Mouse (Mus musculus) heart, adult 18-20 months (tissue): ENCODE data around the gene Enah. TPM values are rescaled to one million over a fixed set of nuclear protein-coding genes. Genes with fewer than 3 reads are reported as not detected.

ENCODE experiments used
- DNase-seq, 2 experiments: peaks; one replicate each; pipeline ENCODE4 v3.0.0; 2021 to 2022; ENCODE audit warnings: mixed read lengths in 1 of 2
- total RNA-seq, 2 experiments: library from RNA; stranded (reverse); gene quantifications; 2 replicates each; pipeline ENCODE4 v1.2.3; 2021

Enah gene
- total RNA-seq, 2 experiments from 2014 or later, result 113 to 117 TPM

GRCm38 (mm10) chr1:181877088-181877487, 142.7 kb downstream of the Enah start:
- no peak for DNase-seq

DNA sequence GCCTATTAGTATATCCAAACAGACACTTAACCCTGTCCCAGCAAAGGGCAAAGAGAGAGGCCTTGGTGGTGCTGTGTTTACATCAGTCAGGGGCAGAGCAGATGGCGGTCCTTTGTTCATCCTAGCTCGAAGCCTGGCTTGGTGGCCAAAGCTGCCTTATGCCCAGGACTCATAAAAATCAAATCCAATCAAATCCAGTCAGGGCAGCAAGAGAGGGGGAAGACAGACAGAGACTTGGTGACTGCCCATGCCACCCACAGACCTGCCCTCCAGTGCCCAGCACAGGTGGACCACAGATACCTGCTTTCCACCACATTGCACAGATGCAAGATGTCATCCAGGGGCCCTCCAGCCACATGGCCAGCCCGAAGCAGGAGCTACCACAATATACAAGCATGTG, 143.1 kb downstream of the Enah start:
- DNase-seq, result no peak

GRCm38 (mm10) chr1:181873086-181873920, 146.5 kb downstream of the Enah start:
- no peak for DNase-seq

GRCm38 (mm10) chr1:181872639-181873038, 147.2 kb downstream of the Enah start:
- DNase-seq, result no peak

GRCm38 (mm10) chr1:181866429-181867280, 153.1 kb downstream of the Enah start:
- DNase-seq, result no peak

DNA sequence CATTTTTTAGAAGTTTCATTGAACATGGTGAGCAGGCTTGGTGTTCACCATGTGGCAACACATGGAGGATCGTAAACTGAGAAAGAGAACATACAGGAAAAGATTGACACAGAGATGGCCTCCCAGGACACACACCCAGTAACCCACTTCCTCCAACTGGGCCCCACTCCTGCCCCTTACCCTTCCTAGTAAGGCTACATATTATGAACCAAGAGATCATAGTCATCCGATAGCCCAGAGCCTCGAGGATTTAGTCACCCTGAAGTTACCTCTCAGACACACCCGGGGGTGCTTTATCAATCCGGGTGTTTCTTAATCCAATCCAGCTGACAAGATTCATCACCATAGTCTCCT, 153.9 kb downstream of the Enah start:
- DNase-seq, result no peak

DNA sequence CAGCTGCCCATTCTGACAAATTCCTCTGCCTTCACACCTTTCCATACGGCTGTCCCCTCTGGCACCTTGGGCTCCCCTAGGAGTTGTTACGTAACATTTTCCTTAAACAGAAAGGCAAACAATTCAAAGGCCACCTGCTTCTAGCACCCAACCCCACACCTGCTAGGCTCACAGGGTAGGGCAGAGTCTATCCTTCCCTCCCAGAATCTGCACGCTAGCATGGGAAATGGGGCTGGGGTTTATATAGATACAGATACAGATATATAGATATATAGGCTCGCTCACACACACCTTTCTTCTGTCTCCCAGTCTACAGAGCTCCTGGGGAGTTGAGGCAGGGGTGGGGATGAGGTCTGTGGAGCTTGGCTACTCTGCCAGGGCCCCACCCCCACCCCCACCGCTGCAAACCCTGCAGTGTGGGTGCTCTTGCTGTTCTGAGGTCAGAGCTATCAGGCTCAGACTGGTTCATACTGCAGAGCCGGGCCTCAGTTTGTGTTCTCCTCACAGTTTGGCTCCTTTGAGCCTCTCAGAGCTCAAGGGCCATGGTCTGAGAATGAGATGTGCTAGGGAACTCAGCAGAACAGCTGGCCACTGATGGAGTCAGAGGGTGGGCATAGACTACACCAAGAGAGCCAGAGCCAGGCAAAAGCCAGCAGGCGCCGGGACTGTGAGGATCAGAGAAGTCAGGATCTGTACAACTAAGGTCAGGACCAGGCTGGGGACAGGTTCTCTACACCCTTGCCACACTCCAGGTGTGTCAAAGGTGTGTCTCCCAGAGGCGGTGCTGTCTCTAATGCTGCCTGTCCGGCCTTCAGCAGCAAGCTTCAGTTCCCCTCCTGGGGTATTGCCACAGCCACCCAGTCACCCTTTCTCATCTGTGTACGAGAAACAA, 154.6 kb downstream of the Enah start:
- DNase-seq, result no peak

GRCm38 (mm10) chr1:181863431-181863830, 156.4 kb downstream of the Enah start:
- DNase-seq, result no peak

GRCm38 (mm10) chr1:181862676-181863374, 157.0 kb downstream of the Enah start:
- DNase-seq, result no peak

DNA sequence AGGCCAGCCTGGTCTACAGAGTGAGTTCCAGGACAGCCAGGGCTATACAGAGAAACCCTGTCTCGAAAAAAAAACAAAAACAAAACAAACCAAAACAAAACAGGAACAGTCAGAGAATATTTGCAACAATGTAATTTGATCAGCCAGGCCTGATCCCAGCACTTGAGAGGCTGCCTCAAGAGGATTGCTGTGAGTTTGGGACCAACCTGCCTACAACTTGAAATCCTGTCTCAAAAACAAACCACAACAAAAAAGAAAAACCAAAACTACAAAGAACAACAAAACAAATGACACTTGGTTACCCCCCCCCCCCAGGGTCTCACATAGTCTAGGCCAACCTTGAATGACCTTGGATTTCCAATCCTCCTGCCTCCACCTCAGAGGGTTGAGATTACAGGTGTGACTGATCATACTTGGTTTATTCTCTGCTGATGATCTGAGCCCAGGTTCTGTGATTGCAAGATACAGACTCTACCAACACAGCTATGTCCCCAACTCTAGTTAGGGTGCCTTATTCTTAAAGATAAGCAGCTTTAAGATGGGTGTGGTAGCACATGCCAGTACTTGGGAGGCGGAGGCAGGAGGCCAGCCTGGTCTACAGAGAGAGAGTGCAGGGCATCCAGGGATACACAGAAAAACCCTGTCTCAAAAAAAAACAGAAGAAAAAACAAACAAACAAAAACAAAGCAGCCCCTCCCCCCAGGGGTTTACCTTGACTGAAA, 158.4 kb downstream of the Enah start:
- no peak for DNase-seq

DNA sequence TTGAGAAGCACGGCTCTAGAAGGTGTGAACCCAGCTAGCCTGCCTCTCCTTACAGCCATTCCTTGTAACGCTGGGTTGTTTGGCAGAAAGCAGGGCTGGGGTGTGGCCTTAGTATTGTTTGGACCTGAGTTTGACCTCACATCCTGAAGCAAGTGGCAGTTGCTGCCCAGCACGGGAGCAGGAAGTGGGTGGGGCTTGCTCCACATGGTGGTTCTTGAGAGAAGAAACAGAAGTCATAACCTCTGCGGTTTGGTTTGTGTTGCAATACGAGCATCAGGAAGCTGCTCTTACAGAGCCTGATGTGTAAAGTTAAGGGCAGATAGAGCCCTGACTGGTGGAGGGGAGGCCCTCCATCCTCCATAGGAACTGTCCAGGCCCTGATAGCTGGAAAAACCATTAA, 159.1 kb downstream of the Enah start:
- peak; percentile 81 to 95 for DNase-seq

- DNase-seq, result no peak
Observed at GRCm38 (mm10) chr1:181856329-181856728, 163.5 kb downstream of the Enah start.

GRCm38 (mm10) chr1:181854829-181855228, 165.0 kb downstream of the Enah start:
- DNase-seq, result no peak

DNA sequence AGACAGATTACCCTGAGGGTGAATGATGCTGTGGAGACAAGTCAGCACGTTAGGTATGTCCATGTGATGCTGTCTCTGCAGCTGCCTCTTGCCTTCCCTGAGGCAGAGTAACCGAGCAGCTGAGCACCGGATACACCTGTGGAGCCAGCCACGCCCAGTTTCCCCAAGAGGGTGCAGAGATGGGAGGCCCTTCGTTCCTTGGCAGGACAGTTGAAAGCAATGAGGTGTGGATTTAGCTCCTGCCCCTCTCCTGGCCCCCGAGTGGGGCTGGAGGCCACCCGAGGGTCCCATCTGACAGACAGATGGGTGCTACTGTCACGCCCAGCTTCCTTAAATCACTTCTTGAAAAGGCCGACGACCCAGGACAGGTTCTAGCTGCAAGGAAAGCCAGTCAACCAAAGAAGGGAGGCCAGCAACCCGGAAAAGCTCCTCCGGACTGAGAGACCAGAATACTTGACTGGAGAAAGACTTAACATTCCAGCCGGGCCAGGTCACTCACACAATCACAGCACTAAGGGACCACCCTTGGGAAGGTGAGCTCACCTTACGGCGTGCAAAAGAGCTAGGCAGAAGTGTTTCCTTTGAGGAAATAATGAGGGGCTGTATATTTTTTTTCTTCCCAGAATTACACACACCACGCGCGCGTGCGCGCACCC, 166.6 kb downstream of the Enah start:
- DNase-seq, result peak; percentile 46 to 78

- peak; percentile 46 to 76 for DNase-seq
Observed at GRCm38 (mm10) chr1:181852466-181852865, 167.3 kb downstream of the Enah start.

DNA sequence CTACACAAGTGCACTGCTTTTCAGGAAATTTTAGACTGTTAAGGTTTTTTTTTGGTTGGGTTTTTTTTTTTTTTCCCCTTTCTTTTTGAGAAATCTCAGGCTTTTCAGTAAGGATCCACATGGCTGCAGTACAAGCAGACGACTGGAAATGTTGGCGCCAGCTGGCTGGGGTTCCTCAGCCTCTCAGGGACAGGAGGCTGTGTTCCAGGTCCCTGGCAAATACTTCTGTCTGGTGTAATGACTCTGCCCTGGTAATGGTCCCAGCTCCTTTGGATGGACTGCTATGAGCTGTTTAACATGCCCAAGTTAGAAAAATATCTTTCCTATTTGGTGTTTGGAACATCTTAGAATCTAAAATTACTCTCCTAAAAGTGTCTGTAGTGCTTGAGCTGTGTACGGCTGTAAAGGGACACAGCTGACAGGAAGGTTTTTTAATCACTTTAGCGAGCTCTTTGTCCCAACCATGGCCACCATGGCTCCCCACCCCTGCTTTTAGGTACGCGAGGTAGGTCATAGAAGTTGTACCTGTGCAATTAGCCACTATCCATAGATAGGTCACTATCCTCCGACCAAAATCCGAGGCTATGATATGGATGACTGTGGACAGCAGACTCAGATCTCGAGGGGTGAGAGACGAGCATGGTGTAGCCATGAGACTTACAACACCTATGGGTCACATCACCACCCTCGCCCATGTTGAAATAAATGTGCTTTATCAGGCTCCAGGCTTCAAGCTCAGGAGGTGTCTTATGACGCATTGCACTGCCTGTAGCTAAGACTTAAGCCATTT, 168.1 kb downstream of the Enah start:
- peak; percentile 69 to 85 for DNase-seq

- DNase-seq, result peak in 1 of 2 experiments; percentile 33
Observed at GRCm38 (mm10) chr1:181850441-181850840, 169.3 kb downstream of the Enah start.

- no peak for DNase-seq
Observed at GRCm38 (mm10) chr1:181848210-181848609, 171.6 kb downstream of the Enah start.

DNA sequence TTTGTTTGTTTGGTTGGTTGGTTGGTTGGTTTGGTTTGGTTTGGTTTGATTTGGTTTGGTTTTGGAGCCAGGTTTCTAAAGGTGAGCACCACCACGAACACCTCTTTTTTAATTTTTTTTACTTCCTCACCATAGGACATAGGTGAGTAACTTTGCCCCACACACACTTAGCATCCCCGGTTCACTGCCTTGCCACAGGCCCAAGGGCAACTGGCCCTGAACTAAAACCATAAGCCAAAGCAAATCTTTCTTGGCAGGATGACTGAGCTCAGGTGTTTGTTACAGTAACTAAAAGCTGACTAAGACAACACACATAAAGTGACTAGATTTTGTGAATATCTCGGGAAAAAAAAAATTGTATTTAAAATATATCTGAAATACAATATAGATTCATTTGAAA, 172.4 kb downstream of the Enah start:
- no peak for DNase-seq
